Mouse (Mus musculus): ENCODE data around the gene Nek10.

DNA sequence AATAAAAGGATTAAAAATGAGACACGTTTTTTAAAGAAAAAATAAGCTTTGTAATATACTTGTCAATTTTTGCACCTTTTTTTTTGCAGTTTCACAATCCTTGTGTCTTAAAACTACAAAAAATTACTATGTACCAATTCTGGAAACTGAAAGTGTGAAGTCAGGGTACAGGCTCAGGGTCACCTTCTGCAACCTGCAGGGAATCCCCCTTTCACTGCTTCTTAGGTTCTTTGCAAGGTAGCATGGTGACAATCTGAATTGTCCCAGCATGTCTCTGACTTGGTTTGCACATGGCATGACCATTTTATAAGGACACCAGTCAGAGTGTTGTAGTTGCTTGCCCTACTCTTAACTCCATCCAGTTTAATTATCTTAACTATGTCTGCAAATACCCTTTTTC is 19.0 kb upstream of the Nek10 start:
- TF ChIP-seq MAFK (IDR thresholded peaks at IDR 0.05; ENCODE audit: insufficient read depth, low read depth, low read length) (no peak), ZNF384 (IDR thresholded peaks at IDR 0.05; ENCODE audit: low read depth, low read length) (no peak)
